Mouse (Mus musculus): ENCODE data around the gene Tmem214. TPM values are rescaled to one million over a fixed set of nuclear protein-coding genes. Genes with fewer than 3 reads are reported as not detected.
A peak's percentile ranks its signal among the peaks of the same experiment; 100 is the strongest.

Gene Tmem214
- total RNA-seq (2021), result 10 to 100 TPM; 61.2 to 63.4 TPM
- long read RNA-seq, experiment 1, full-length matches to known transcripts, result 91 of 119 reads
- long read RNA-seq, experiment 1, partial matches to known transcripts, result 12 of 119 reads
- long read RNA-seq, experiment 1, other reads (novel, unspliced or antisense), result 16 of 119 reads
- long read RNA-seq, experiment 2, full-length matches to known transcripts, result 109 of 155 reads
- long read RNA-seq, experiment 2, partial matches to known transcripts, result 22 of 155 reads
- long read RNA-seq, experiment 2, other reads (novel, unspliced or antisense), result 24 of 155 reads

GRCm38 (mm10) chr5:30867712-30868111, at the start of gene Tmem214:
TSS of gene Tmem214 (plus strand) at chr5:30868012.
- DNase-seq (ENCODE audit: low spot score in 2 of 2), result no peak

GRCm38 (mm10) chr5:30818758-30819309, 49.0 kb upstream of the Tmem214 start:
- DNase-seq (ENCODE audit: low spot score in 2 of 2), result no peak

GRCm38 (mm10) chr5:30822689-30823088, 45.1 kb upstream of the Tmem214 start:
- DNase-seq (ENCODE audit: low spot score in 2 of 2), result no peak

GRCm38 (mm10) chr5:30823091-30823490, 44.7 kb upstream of the Tmem214 start:
- DNase-seq (ENCODE audit: low spot score in 2 of 2), result no peak

- DNase-seq (ENCODE audit: low spot score in 2 of 2), result no peak
Measured at GRCm38 (mm10) chr5:30824124-30824988, 43.5 kb upstream of the Tmem214 start.

- DNase-seq (ENCODE audit: low spot score in 2 of 2), result no peak
Measured at GRCm38 (mm10) chr5:30825166-30825565, 42.6 kb upstream of the Tmem214 start.

- DNase-seq (ENCODE audit: low spot score in 2 of 2), result no peak
Measured at GRCm38 (mm10) chr5:30825821-30826220, 42.0 kb upstream of the Tmem214 start.

GRCm38 (mm10) chr5:30833416-30833815, 34.4 kb upstream of the Tmem214 start:
- DNase-seq (ENCODE audit: low spot score in 2 of 2), result no peak

- no peak for DNase-seq (ENCODE audit: low spot score in 2 of 2)
Measured at GRCm38 (mm10) chr5:30839731-30840130, 28.1 kb upstream of the Tmem214 start.

- no peak for DNase-seq (ENCODE audit: low spot score in 2 of 2)
Measured at GRCm38 (mm10) chr5:30841896-30842295, 25.9 kb upstream of the Tmem214 start.

- DNase-seq (ENCODE audit: low spot score in 2 of 2), result no peak
Measured at GRCm38 (mm10) chr5:30849891-30850555, 17.8 kb upstream of the Tmem214 start.

- no peak for DNase-seq (ENCODE audit: low spot score in 2 of 2)
Measured at GRCm38 (mm10) chr5:30850556-30850925, 17.3 kb upstream of the Tmem214 start.

- DNase-seq (ENCODE audit: low spot score in 2 of 2), result no peak
Measured at GRCm38 (mm10) chr5:30853522-30853921, 14.3 kb upstream of the Tmem214 start.

- DNase-seq (ENCODE audit: low spot score in 2 of 2), result no peak
Measured at GRCm38 (mm10) chr5:30855674-30856073, 12.1 kb upstream of the Tmem214 start.

- no peak for DNase-seq (ENCODE audit: low spot score in 2 of 2)
Measured at GRCm38 (mm10) chr5:30856124-30856523, 11.7 kb upstream of the Tmem214 start.

GRCm38 (mm10) chr5:30863852-30864251, 4.0 kb upstream of the Tmem214 start:
- DNase-seq (ENCODE audit: low spot score in 2 of 2), result no peak

- DNase-seq (ENCODE audit: low spot score in 2 of 2), result no peak
Measured at GRCm38 (mm10) chr5:30864322-30864721, 3.5 kb upstream of the Tmem214 start.

- DNase-seq (ENCODE audit: low spot score in 2 of 2), result no peak
Measured at GRCm38 (mm10) chr5:30866871-30867270, 941 bp upstream of the Tmem214 start.

- no peak for DNase-seq (ENCODE audit: low spot score in 2 of 2)
Measured at GRCm38 (mm10) chr5:30868981-30869380, 1.2 kb downstream of the Tmem214 start.

GRCm38 (mm10) chr5:30869405-30870130, 1.8 kb downstream of the Tmem214 start:
- DNase-seq (ENCODE audit: low spot score in 2 of 2), result peak; percentile 80 to 85

- no peak for DNase-seq (ENCODE audit: low spot score in 2 of 2)
Measured at GRCm38 (mm10) chr5:30870131-30870406, 2.3 kb downstream of the Tmem214 start.

Data from adrenal gland, postnatal 4 days (tissue).